Mouse (Mus musculus): ENCODE measurements around the gene Nvl.

GRCm38 (mm10) chr1:181037623-181038022 is 106.4 kb downstream of the Nvl start:
- no peak for TF ChIP-seq EP300 (IDR thresholded peaks at IDR 0.05; ENCODE audit: low read depth)
- TF ChIP-seq CTCF (IDR thresholded peaks at IDR 0.05; ENCODE audit: low read depth): no peak
